Mouse (Mus musculus): ENCODE measurements around the gene Gpc4. TPM values are rescaled to one million over a fixed set of nuclear protein-coding genes. Genes with fewer than 3 reads are reported as not detected.

Gene Gpc4
- polyA plus RNA-seq, 1 experiment from 2014 or later, result 86.5 TPM

Other genes with a start within 250 kb of the Gpc4 start
- gene 1700080O16Rik, start 192.5 kb downstream of the Gpc4 start, polyA plus RNA-seq (2015; fragmentation: Nextera tagmentation; extraction: Ambion mirVana), result not detected in 2 replicates